Mouse (Mus musculus) megakaryocyte, adult 5-6 weeks (primary cell): Measurements from ENCODE around the gene Xpr1. TPM values are rescaled to one million over a fixed set of nuclear protein-coding genes. Genes with fewer than 3 reads are reported as not detected.
A peak's percentile ranks its signal among the peaks of the same experiment; 100 is the strongest.
"Not testable (repeated sequence)": the region's sequence is repeated elsewhere in the genome, so short reads cannot be mapped to it uniquely, and the experiment has no call there.

Experiments
- ATAC-seq: 2 replicates; pipeline ENCODE4 v1.8.0; 2016; ENCODE audit warnings: mild to moderate bottlenecking, inconsistent platforms; ENCODE audit not compliant: poor library complexity, severe bottlenecking
- total RNA-seq, 2 experiments: library from RNA; stranded (forward) in 1 of 2; stranded (reverse) in 1 of 2; fragments of 153-499, 151-499 nt in 1 of 2; fragments of 221-1000, 200-1000 nt in 1 of 2; gene quantifications; 2 replicates each; pipeline versions ENCODE4 v1.2.3 to v1.2.4; 2015 to 2017

Gene Xpr1
- total RNA-seq, 2 experiments from 2014 or later, result 31.5 to 67.5 TPM

DNA sequence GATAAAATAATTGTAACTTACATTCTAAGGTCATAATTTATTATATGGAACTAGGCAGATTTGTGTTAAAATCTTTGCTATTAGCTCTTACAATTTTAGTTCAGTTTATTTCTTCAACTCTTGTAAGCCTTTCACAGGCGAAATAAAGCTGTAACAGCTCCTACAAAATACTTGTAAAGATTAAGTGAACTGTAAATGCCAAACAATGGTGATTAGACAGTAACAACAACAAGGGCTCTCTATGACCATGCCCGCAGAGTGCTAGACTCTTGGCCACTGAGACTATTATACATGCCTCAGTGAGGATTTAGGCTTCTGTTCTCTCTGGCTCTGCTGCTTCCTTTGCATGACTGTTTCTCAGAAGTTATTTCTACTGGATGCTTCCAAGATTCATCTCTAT, 77.6 kb downstream of the Xpr1 start:
- no peak for ATAC-seq

- ATAC-seq, result no peak
Measured at GRCm38 (mm10) chr1:155337315-155337714, 79.9 kb downstream of the Xpr1 start.

- ATAC-seq, result no peak
Measured at GRCm38 (mm10) chr1:155335963-155336362, 81.3 kb downstream of the Xpr1 start.

- ATAC-seq, result peak; percentile 92
Measured at GRCm38 (mm10) chr1:155322183-155322582, 95.0 kb downstream of the Xpr1 start.

DNA sequence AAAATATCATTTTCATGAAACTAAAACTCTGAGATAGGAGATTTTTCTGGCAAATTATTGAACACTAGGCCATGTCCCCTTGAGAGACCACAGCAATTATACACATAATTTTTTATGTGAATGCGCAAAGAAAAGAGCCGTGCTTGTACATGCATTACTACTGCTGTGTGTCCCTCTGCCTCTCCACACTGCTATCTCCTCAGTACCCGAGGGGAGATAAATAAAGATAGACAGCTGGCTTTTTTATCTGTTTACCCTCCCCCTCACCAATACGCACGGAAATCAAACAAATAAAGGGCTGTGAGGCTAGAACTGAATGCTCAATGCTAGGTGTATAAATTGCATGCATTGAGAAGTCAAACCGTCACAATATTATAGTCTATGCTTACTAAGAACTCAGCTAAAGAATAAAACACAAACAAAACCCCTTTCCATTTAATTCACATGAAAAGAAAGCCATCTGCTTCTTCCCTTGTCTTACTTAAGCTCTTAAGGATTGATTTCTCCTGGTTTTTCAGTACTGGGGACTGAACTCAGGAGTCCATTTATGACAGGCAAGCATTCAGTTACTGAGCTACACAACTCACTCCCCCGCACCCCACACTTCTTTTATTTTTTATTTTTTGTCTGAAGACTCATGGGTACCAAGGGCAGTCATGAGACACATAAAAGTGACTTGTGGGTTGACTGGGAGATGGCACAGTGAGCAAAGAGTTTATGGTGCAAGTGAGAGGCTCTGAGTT, 97.0 kb downstream of the Xpr1 start:
- no peak for ATAC-seq

- no peak for ATAC-seq
Measured at GRCm38 (mm10) chr1:155319513-155319912, 97.7 kb downstream of the Xpr1 start.

GRCm38 (mm10) chr1:155311672-155312071, 105.5 kb downstream of the Xpr1 start:
- no peak for ATAC-seq

DNA sequence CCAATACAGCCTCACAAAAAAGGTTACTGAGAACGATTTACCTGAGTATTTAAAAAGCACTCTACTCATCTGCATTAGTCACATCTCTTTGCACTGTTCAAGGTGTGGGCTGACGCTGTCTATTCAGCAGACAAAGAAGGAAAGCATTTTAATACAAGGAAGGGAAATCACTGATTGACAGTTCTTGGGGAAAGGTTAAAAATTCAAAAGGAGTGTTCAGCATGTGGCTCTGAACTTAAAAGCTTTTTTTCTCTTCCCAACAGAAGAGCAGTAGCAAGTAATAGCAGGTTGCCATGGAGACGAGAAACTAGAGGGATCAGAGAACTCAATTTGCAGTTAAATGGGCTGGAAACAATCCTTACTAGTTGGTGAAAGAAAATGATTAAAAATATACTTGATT, 110.3 kb downstream of the Xpr1 start:
- no peak for ATAC-seq

DNA sequence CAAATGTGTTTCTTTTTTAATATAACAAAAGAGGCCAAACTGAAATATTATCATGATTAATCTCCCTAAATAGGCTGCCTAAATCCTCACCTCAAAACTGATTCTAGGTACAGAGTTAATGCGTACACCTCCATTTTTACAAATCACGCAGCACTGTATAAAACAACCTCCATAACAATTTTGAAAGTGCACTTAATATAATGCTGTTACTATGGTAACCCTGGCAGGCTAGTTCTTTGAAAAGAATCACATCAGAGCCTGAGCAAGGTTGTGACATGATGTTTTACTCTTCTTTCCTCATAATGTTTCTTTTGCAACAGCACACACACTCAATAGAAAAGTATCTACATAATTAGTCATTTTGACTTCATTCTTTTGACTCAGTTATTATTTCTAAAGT, 113.8 kb downstream of the Xpr1 start:
- no peak for ATAC-seq

- no peak for ATAC-seq
Measured at GRCm38 (mm10) chr1:155297615-155298014, 119.6 kb downstream of the Xpr1 start.

GRCm38 (mm10) chr1:155297203-155297602, 120.0 kb downstream of the Xpr1 start:
- ATAC-seq, result no peak

GRCm38 (mm10) chr1:155293446-155293845, 123.8 kb downstream of the Xpr1 start:
- ATAC-seq, result peak; percentile 95

DNA sequence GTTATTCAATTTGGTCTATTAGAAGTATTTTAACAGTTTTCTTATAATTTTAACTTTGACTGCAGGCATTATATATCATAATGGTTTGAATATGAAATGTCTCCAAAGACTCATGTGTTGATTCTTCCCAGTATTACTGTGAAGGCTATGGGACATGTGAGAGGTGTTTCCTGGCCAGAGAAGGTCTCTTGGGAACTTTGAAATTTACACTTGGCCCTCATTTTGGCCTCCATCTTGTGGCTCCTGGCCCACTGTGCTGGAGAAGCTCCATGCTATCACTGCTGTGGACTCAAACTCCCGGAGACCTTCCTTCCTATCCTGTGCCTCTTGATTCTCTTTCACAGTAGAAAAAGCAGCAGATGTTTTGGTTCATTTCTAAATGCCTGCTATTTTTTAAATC, 127.8 kb downstream of the Xpr1 start:
- no peak for ATAC-seq

DNA sequence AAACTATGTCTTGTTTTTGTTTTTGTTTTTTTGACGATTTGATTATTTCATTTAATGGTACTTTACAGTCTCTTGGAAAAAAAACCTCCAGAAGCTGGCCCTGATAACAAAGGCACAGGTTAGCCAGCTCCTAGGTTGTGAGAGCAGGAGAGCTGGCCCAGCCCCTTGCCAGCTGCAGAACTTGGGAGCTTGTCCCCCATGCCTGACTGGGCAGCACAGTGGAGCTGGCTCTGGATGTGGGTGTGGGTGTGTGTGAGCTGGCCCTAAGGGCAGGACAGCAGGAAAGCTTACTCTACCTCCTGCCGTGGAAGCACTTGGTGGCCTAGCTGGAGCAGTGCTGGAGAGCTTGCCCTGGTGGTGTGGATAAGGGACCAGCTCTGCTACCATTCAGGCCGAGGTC, 129.2 kb downstream of the Xpr1 start:
- no peak for ATAC-seq

GRCm38 (mm10) chr1:155283808-155284207, 133.4 kb downstream of the Xpr1 start:
- peak; percentile 58 for ATAC-seq

GRCm38 (mm10) chr1:155281003-155281793, 136.0 kb downstream of the Xpr1 start:
- ATAC-seq, result peak; percentile 84

DNA sequence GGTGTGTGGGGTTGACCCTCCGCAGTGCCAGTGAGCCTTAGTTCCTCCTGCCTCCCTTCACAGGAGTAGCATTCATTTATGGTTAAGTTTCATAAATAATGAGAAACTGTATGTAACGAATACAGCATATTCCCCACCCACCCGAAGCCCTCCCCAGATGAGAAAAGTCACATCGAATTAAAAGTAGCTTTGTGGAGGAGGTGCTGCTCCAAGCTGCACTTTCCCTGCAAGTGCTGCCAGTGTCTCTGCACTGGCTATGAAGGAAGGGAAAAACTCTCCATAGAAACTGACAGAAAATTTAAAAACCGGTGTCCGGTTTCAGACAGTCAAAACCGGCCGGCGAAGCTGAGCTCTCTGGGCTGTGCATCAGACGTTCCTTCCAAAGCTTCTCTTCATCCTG, 136.9 kb downstream of the Xpr1 start:
- ATAC-seq, result no peak

GRCm38 (mm10) chr1:155276381-155277033, 140.7 kb downstream of the Xpr1 start:
- ATAC-seq, result no peak

DNA sequence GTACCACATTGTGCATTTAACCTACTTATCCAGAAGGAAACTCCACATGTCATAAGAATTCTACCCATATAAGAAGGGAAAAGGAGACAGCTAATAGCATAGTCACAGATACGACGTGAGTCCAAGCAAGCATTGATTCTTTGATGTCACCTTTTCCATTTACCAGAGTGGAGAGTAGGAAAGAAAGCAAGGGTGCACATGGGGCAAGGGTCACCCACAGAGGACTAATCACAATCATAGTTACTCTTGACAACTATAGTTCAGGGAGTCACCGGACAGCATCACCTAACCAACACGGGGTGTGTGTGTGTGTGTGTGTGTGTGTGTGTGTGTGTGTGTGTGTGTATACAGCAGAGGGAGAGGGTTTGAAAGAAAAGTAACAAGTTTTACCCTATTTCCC, 141.4 kb downstream of the Xpr1 start:
- no peak for ATAC-seq

GRCm38 (mm10) chr1:155274976-155275375, 142.2 kb downstream of the Xpr1 start:
- ATAC-seq, result no peak

DNA sequence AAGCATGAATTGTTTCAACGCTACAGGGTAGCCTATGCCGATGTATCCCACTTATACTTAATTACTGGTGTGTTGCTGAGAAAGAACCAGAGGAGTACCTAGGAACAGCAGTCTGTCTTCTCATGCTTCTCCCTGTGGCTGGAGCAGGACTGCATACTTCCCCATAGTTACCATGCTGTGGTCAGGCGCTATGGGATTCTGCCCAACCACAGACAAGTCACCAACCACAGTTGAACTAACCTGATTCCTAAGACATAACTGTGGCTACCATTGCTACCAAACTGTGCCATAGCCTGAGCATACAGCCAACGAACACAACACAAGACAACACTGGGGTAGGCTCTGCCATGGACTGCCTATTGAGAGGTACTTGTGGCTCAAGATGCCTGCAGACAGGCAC, 144.3 kb downstream of the Xpr1 start:
- peak; percentile 88 for ATAC-seq

DNA sequence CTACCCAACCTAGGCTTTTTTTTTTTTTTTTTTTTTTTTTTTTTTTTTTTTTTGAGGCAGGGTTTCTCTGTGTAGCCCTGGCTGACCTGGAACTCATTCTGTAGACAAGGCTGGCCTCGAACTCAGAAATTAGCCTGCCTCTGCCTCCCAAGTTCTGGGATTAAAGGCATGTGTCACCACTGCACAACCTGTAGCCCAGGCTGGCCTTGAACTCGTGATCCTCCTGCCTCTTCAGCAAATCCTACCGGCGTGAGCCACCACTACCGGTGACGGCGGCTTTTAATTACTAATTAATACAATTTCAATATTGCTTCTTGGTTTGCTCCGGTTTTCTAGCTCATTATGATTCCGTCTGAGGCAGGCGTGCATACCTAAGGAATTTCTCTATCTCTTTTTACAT, 154.7 kb downstream of the Xpr1 start:
- ATAC-seq, result not testable (repeated sequence)
